Mouse (Mus musculus) forebrain, embryonic 12.5 days (tissue): ENCODE measurements at regions not wholly inside any gene's neighbourhood (a gene's known extent, or its start where the extent isn't known, plus 50 kb on each side); places are given as distances from the start of the nearest gene placed in this dataset.
A peak's percentile ranks its signal among the peaks of the same experiment; 100 is the strongest.
"Not testable (repeated sequence)": the region's sequence is repeated elsewhere in the genome, so short reads cannot be mapped to it uniquely, and the experiment has no call there.

Experiments used
- ATAC-seq: fragments of 200-750 bp; cut with Nextera tagmentation; 2 replicates; pipeline ENCODE4 v1.8.0; 2017; ENCODE audit warnings: moderate TSS enrichment; ENCODE audit not compliant: low FRiP score
- H3K27ac ChIP-seq: fragments of 300-500 bp; sonication (generic); 2 replicates; pipeline ENCODE4 v1.5.1; 2016; ENCODE audit warnings: mild to moderate bottlenecking
- H3K27me3 ChIP-seq: fragments of 300-500 bp; sonication (generic); 2 replicates; pipeline ENCODE4 v1.6.1; 2016; ENCODE audit warnings: mild to moderate bottlenecking
- H3K36me3 ChIP-seq: fragments of 300-500 bp; sonication (generic); replicated peaks from 2 replicates; pipeline ENCODE4 v1.6.1; 2016; ENCODE audit warnings: mild to moderate bottlenecking
- H3K4me1 ChIP-seq: fragments of 300-500 bp; sonication (generic); 2 replicates; pipeline ENCODE4 v1.6.1; 2016
- H3K4me2 ChIP-seq: fragments of 300-500 bp; sonication (generic); 2 replicates; pipeline ENCODE4 v1.6.1; 2016; ENCODE audit warnings: mild to moderate bottlenecking, moderate library complexity
- H3K4me3 ChIP-seq: fragments of 300-500 bp; sonication (generic); replicated peaks from 2 replicates; pipeline ENCODE4 v1.5.1; 2016; ENCODE audit warnings: mild to moderate bottlenecking
- H3K9ac ChIP-seq: fragments of 300-500 bp; sonication (generic); 2 replicates; pipeline ENCODE4 v1.6.1; 2016; ENCODE audit warnings: mild to moderate bottlenecking
- H3K9me3 ChIP-seq: fragments of 300-500 bp; sonication (generic); 2 replicates; pipeline ENCODE4 v1.6.1; 2016
- WGBS: fragments of 180-500 bp; shearing (Covaris S2); methylation state at CpG from one replicate; pipeline ENCODE4 v1.1.7; 2016; 5-methylcytosine and 5-hydroxymethylcytosine counted together

DNA sequence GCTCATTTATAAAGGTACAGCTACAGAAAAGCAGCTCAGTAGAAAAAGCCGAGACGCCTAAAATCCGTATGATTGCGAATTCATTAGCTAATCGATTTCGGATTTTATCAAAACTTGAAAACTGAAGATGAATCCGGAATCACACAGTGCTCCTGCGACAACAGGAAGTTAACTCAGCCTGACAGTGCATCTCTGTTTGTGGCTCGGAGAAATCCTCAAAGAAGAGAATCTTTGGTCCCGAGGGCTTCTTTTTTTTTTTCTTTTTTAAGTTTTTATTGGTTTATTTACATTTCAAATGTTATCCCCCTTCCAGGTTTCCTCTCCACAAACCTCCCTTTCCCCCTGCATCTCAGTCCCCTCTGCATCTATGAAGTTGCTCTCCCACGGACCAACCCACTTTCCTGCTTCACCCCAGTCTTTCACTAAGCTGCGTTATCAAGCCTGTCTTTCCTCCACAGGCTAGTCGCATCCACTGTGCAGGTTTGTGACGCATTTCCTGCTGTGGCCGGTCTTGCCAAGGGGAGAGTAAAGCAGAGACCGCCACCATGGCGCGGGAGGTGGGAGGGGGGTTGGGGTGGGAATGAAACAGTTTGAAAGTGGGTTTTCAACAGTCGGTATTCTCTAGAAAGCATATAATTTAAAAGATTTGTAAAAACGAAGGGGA lies 593.4 kb upstream of the Snrpn start:
- not testable (repeated sequence) for H3K4me1 ChIP-seq, H3K27ac ChIP-seq, H3K4me3 ChIP-seq, H3K36me3 ChIP-seq, H3K27me3 ChIP-seq, H3K9ac ChIP-seq, H3K9me3 ChIP-seq
- peak overlapping the region; percentile 25 for H3K4me2 ChIP-seq
- 61% methylated on average over 20 of the region's 20 CpGs for WGBS
- ATAC-seq = 0 out of 2 replicates have a peak, but pooled peaks have one; percentile 65

DNA sequence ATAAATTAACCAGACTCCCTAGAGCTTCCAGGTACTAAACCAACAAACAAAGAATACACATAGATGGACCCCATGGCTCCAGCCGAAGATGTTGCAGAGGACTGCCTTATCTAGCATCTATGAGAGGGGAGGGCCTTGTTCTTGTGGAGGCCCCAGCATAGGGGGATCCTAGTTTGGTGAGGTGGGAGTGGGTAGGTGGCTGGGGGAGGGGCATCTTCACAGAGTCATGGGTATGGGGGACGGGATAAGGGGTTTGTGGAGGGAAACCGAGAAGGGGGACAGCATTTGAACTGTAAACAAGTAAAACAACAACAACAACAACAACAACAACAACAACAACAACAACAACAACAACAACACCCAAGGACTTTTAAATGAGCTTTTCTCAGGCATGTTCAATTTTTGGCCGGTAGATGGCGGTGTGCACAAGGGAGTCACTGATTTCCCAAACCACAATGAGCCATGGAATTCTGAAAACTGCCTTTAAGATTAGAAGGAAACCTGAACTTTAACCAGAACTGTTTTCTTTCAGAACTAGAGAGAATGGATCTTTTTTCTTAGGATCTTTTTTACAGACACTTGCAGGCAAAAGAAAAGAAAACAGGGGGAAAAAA lies 588.2 kb upstream of the Snrpn start:
- H3K36me3 ChIP-seq, H3K4me2 ChIP-seq, H3K27ac ChIP-seq, H3K4me3 ChIP-seq, H3K27me3 ChIP-seq, H3K9me3 ChIP-seq, H3K9ac ChIP-seq, H3K4me1 ChIP-seq: not testable (repeated sequence)
- ATAC-seq = peak; percentile 60; the same call in 1 of the 2 replicates
- 16% methylated on average over 5 of the region's 5 CpGs for WGBS
